Mouse (Mus musculus) T-helper 2 cell (primary cell): ENCODE data around the gene Ermp1.

Experiments
- in situ Hi-C: fragments of 300-600 bp; cut with MboI, MseI; formaldehyde crosslinking; loops from one replicate; pipeline ENCODE4 v1.15.1; 2025; ENCODE audit warnings: high pct_unique_total_duplicates

Ermp1 gene

GRCm38 (mm10) chr19:29661974-29662580 lies 13.9 kb upstream of the Ermp1 start:
- in situ Hi-C loops: no loop called here

DNA sequence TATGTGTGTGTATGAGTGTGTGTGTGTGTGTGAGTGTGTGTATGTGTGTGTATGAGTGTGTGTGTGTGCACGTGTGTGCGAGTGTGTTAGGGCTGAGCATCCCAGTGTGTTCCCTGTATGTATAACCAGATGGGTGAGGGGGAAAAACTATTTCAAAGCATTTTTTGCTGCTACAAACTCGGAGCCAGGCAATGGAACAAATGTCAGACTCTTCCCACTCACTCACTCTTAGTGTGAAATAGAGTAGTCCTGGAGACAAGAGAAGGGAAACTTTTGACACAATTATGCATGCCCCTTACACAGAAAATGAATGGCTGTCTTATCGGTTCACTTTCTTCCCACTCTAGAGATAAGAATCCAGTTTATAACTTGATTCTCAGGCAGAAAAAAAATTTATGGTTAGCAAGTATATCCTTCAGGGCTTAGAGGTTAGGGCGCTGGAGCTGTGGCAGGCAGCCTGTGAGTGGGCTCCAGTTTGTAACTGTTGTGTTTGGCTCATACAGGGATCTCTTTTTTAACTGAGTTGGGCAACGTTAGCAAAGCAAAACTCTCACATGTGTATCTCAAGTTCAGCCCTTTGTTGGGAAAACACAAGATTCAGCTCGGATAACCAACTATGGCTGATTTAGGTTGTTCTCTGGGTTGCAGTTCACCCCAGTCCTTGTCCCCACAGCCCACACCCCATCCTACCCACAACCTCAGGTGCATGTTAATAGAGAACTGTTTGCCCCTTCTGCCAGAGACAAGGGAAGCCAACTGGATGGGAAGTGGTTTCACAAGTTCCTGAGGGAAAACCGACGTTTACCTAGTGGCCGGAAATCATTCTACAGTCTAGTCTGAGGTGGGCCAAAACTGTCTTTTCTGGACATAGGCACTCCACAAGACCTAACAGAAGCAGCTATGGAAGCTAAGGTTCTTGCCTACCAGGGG lies 12.9 kb upstream of the Ermp1 start:
- in situ Hi-C loops: no loop called here

DNA sequence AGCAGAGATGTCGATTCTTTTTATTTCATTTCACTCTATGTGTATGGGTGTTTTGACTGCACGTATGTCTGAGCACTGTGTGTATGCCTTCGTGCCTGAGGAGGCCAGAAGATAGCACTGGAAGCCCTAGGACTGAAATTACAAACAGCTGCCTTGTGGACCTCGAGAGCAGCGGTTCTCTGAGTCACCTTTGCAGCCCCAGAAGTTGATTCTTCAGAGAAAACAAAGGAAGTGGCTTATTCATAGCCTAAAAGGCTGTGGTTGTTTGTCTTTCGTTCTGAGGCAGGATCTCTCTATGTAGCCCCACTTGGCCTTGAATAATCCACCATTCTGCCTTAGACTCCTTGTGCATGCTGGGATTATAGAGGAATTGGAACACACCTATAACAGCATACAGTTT lies 11.5 kb upstream of the Ermp1 start:
- in situ Hi-C loops: loop anchor here (10.0 kb wide), 1 partner anchor 155 kb away; the partner anchor contains the start of gene Ranbp6

DNA sequence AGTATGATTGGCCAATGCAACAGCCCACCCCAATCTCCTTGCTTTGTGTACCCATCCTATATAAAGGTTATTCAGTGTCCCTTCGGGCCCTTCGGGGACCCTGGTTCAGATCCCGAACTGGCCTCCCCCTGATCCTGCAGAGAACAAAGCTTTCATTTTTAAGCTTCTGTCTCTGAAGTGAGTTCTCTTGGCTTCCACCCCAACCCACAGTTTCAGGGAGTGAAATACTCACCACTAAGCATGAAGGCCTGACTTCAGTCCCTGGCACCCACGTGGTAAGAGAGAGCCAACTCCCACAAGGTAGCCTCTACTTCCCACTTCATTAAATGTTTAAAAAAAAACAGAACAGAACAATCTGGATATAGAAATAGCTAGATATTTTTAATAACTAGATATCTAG lies 10.6 kb upstream of the Ermp1 start:
- in situ Hi-C loops: loop anchor here (10.0 kb wide), 1 partner anchor 156 kb away; the partner anchor contains the start of gene Ranbp6

- in situ Hi-C loops: loop anchor here (10.0 kb wide), 1 partner anchor 157 kb away; the partner anchor contains the start of gene Ranbp6
These were observed 9.3 kb upstream of the Ermp1 start for GRCm38 (mm10) chr19:29657558-29657957.

DNA sequence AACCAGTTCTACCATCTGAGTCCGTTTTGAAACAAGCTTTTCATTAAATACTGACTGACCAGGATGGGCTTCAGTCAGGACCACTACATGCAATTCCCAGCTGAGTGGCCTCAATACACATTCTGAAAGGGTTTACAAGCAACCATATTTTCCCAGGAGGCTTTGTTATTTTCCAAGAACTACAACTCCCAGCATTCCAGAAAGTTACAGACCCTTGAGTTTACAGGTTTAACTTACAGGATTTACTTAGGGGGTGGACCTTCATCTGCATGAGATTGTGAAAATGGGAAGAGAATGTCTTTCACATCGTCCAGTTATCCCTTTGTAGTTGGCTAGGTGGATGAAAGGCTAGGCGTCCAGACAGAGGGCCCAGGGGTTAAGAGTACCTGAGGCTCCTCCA lies 8.8 kb upstream of the Ermp1 start:
- in situ Hi-C loops: loop anchor here (10.0 kb wide), 1 partner anchor 158 kb away; the partner anchor contains the start of gene Ranbp6

GRCm38 (mm10) chr19:29656620-29657019 lies 8.4 kb upstream of the Ermp1 start:
- in situ Hi-C loops: loop anchor here (10.0 kb wide), 1 partner anchor 158 kb away; the partner anchor contains the start of gene Ranbp6

DNA sequence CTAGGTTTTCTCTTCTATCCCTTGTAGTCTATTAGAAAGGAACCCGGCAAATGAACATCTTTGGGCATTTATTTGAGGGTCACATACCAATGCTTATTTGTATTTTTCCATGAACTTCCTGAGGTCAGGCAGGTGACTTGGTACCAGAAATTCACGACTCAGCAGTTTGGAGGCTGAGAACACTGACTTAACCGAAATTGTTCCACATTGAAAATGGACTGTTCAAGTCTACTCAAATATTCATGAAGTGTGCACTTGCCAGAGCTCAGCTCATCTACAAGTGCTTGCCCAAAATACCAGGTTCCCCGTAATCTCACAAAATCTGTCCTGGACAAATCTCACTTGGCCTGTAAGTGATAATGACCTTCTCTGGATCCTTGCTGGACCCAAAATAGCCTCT lies 7.8 kb upstream of the Ermp1 start:
- in situ Hi-C loops: loop anchor here (10.0 kb wide), 1 partner anchor 159 kb away; the partner anchor contains the start of gene Ranbp6

DNA sequence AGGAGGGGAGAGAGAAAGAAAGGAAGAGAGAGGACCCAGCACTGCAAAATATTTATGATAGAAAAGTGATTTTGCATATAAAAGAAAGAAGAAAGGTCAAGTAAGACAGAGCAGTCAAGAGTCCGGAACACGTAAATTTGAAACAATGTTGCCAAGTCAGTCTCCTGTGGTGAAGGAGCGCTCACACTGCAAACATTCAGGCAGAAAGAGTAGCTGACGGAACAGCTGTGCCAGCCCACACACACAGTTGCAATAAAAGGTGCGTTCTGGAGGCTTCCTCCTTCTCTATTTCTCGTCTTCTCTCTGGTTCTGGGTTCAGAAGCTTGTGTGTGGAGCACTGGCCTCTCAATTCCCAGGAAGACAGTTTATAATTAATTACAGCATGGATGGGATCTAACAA lies 6.9 kb upstream of the Ermp1 start:
- in situ Hi-C loops: loop anchor here (10.0 kb wide), 1 partner anchor 160 kb away; the partner anchor contains the start of gene Ranbp6

DNA sequence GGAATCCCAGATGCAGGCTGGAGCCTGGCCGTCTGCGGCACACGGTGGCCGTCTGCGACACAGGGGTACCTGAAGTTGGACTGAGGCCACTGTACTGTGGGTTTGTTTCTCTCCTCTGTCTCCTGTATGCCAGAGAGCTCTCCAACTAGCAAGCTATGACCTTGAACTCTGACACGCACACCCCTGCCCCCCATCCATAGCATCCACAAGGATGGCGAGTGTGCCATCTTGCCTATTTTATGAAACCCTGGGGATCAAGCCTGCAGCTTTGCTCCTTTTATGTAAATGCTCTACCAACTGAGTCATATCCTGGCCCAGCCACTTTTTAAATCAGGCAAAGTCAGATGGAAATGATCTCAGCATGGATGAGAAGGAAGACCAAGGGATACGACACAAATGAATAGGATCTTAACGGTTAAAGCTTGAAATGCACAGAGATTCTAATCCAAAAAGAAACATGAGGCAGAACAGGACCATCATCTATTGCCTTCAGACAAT lies 5.6 kb upstream of the Ermp1 start:
- in situ Hi-C loops: loop anchor here (10.0 kb wide), 1 partner anchor 161 kb away; the partner anchor contains the start of gene Ranbp6

GRCm38 (mm10) chr19:29649683-29650082 lies 1.5 kb upstream of the Ermp1 start:
- in situ Hi-C loops: loop anchor here (10.0 kb wide), 1 partner anchor 165 kb away; the partner anchor contains the start of gene Ranbp6

GRCm38 (mm10) chr19:29648550-29648914 lies 317 bp upstream of the Ermp1 start:
- in situ Hi-C loops: no loop called here

DNA sequence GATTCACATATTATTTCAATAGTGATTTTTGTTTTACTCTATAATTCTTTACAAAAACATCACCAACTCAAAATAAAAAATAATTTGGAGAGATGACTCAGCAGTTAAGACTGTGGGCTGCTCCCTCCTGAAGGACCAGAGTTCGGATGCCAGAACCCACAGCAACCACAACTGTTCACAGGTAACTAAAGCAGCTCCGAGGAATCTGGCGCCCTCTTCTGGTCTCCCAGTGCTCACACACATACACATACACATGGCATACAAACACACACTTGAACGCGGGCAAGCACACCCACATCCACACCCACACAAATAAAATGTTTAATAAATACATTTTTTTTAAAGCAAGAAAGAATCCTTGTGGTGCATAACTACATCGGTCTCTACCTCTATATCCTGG lies 3.5 kb downstream of the Ermp1 start:
- in situ Hi-C loops: no loop called here

GRCm38 (mm10) chr19:29643194-29643922 lies 4.9 kb downstream of the Ermp1 start:
- in situ Hi-C loops: no loop called here

DNA sequence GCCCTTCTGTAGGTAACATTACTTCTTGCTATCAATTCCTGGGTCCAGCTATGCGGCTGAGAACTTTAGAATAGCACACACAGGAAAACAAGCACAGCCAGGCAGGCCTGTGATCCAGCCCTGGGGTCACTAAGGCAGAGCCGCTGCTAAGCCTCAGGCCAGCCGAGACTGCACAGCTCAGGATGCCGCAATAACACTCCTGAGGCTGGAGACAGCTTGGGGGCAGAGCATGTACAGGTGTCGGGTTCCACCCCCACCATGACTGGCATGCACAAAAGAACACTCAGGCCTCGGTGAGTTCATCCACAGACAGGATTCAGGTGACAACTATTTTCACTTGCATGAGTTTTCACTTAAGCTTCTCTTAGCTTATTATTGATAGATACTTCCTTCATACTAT lies 6.0 kb downstream of the Ermp1 start:
- in situ Hi-C loops: no loop called here

GRCm38 (mm10) chr19:29641510-29641909 lies 6.7 kb downstream of the Ermp1 start:
- in situ Hi-C loops: no loop called here

DNA sequence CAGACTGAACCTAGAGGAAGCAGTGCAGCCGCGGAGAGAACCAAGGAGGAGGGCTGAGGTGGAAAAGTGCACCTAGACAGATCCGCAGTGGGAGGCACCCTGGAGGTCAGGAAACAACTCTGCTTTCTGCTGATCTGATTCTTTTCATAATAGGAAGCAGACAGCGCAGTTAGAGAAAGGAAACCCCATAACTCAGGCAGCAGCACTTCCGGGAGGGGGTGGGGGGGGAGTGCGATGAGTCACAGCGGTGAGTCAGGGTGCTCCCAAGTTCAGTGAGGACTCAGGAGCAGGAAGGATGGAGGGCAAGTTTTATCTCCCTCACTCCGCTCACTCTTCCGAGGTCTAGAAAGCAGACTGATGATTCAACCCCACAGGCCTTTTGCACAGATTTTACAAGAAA lies 7.2 kb downstream of the Ermp1 start:
- in situ Hi-C loops: no loop called here

GRCm38 (mm10) chr19:29612102-29612501 lies 36.1 kb downstream of the Ermp1 start:
- in situ Hi-C loops: no loop called here

GRCm38 (mm10) chr19:29610907-29611306 lies 37.3 kb downstream of the Ermp1 start:
- in situ Hi-C loops: no loop called here

DNA sequence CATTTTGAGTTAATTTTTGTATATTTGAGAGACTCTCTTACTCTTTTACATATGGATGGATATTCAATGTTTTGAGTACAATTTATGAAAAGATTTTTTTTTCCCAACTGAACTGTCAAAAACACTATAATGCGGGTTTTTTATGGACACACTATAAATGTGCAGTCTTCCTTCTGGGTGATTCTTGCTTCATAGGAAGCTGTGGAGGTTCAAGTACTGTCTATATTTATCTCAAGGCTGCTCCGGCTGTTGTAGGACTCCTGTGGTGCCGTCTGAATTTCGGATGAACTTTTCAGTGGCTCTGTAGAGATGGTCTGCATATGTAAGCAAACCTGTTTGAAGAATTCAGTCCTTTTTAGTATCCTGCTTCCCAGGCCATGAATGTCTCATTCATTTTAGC lies 40.0 kb downstream of the Ermp1 start:
- in situ Hi-C loops: no loop called here

DNA sequence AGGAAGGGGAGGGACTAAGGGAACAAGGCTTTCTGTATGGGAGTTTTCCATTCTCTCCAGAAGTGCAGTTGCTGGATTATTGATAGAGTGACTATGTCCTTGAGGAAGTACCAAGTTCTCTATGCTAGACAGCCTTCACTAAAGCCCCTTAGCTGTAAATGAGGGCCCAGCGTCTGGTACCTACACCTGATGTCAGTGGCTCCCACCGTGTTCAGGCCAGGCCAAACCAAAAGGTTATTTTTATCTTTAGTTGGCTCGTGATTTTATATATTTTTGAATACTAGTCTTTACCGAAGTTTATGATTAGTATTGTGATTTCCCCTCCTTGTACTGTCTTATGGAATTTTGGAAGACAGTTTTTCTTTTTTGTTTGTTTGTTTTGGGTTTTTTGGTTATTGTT lies 40.7 kb downstream of the Ermp1 start:
- in situ Hi-C loops: no loop called here

DNA sequence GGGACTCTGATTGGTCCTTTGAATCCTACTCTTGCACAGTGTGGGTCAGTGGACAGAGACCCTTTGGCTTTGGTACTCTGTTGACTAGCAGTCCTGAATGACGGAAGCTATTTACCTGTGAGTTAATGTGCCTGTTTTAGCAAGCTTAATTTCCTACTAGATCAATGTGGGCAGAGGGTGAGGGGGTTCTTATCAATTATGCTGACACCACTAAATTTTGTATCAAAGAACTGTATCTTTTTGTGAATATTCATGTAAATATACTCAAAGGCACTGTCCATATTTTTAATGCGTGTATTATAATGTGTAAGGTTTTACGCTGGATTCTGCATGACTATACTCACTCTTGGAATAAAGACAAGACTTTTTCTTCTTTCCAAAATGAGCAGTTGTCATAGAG lies 43.6 kb downstream of the Ermp1 start:
- in situ Hi-C loops: no loop called here
